Mouse (Mus musculus): Measurements from ENCODE around the gene Dpm2.

Dpm2 gene

DNA sequence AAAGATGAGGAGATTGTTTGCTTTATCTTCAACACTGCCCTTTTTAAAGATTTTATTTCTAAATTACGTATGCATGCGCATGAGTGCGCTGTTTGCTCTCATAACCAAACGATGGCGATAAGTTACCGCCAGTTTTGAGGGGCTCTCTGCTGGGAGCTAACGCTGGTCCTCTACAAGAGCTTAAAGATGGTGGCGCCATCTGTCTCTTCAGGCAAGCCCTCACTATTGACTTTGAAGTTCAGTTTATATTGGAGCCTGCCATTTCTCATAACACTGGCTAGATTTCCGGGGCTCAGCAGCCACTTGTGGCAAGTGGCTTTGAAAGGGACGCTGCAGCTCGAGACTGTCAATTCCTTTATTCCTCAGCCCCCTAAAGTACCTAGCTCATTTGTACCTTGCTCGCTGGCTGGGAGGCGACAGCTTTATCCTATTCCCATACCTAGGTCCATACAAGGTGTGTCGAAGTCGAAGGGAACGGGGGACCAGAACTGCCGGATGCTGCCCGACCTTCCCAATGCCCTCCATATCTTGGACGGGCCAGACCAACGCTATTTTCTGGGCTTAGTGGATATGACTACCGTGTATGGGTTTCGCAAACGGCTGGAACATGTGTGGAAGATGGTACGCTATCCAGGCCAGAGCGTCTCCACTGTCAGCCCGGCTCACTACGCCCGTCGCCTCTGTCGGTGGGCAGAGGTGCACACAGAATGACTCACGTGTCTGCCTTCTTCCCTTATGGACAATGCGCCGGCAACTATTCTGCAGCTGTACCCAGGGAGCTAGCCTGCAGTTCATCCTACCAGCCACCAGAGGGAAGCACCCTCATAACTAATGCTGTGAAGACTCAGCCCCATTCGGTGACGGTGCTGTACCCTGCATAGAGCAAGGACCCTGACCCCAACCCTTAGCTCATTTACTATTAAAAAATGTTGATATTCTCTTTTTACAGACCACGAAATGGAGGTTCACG, 12.5 kb downstream of the Dpm2 start:
- peak; percentile 91 for DNase-seq (ENCODE audit: low read depth, low spot score)

DNA sequence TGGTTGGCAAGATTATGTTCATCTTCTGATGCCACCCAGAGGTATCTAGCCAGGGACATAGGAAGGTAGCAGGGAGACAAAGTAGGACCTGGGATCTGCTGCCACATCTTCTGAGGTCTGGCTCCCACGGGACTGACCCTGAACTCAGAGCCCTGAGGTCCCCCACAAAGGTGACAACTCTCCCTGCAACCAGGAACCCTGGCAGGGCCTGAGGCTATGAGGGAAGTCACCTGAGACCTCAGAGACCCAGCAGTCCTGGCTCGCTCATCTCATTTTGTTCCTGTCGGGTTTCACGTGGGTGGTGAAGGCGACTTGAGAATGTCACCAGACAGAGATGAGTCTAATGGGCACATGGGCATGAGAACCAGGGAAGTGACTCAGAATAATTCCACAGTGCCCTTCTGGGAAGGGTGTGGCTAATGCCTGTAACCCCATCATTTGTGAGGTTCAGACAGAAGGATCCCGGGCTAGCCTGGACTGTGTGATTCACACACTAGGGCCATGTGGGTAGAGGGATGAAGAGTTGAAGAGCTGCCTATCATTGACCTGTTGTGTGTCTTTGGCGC, 14.6 kb downstream of the Dpm2 start:
- DNase-seq (ENCODE audit: low read depth, low spot score) = no peak

DNA sequence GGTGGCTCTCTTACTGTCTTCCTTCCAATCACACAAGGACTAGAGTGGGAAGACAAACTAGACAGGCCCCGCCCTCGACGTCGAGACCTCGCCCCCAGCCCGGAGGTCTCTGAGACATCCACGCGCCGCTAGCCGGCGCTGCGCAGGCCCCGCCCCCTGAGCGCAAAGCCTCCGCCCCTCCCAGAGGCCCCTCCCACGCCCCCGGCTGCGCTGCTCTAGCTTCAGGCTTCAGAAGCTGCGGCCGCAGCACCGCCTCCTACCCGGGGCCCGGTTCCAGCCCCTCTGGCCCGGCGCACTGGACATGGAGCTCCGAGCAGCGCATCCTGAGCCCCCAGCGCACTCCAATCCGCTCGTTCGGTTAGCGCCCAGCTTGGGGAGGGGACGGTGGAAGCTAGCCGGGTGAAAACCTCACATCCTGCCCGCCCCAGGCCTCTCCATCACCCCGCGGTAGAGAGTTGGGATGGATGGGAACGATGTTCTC, 16.3 kb downstream of the Dpm2 start, which contains the start of gene St6galnac4:
Gene St6galnac4 (plus strand): TSS at position 225 of the 481 bp plus-strand sequence.
- peak; percentile 96 for DNase-seq (ENCODE audit: low read depth, low spot score)

DNA sequence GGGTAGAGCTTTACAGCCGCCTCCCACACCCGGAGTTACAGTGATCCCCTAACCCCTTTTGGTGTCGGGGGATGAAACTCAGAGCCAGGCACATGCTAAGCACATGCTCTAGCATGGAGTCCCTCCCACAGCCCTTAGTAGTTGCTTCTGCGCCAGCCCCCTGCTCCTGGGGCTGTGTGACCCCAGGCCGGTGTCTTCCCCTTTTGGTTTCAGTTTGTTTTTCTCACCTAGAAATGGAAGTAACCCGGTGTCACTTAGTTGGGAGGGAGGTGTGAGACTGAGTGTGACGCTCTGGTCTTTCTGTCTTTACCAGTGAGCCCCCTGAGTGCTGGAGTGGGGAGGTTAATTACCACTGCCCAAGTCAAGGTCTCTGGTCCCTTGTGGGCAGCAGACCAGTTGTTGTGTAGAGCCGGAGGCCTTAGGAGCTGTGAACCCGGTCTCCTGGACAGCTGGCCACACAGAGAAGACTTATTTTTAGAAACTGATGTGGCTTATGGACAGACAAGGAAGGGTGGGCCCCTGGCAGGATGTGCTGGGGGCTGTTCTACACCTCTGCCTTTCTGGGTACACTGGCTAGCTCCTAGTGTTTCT, 17.2 kb downstream of the Dpm2 start:
- no peak for DNase-seq (ENCODE audit: low read depth, low spot score)

DNA sequence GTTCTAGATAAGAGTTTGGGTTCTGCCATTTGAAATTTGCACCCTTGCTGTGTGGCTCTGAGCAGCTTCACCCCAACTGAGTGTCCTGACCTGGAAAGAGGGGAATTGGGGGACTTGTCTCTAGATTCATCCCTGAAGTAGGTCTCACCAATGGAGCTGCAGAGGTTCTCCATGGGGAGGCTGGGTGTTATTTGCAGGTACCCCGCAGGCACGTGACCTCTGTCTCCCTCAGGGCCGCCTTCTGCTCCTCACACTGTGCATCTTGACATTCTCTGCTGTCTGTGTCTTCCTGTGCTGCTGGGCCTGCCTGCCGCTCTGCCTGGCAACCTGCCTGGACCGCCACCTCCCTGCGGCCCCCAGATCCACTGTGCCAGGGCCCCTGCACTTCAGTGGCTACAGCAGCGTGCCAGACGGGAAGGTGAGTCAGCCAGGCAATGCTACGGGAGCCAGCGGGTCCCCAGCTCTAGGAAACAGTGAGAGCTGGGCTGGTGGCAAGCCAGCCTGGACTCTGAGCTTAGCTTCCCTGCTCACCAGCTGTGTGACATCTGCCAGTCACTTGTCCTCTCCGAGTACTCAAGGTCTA, 18.6 kb downstream of the Dpm2 start:
- DNase-seq (ENCODE audit: low read depth, low spot score) = no peak

DNA sequence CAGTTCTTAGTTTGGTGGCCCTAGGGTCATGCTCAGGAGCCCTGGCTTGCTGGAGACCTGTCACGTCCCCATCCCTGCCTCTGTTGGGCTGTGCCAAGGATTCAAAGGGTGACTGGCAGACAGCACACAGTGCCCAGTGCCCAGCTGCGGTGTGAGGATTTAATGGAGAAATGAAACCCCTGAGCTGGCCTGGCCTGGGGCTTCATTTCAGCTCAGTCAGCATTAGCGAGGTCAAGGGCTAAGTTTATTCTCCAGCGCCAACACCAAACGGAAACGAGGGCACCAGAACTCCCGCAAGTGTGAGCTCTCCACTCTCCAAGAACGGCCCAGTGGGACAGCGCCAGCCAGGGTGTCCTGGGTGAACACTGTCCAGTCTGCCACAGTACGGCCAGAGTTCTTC, 19.6 kb downstream of the Dpm2 start:
- DNase-seq (ENCODE audit: low read depth, low spot score) = no peak

DNA sequence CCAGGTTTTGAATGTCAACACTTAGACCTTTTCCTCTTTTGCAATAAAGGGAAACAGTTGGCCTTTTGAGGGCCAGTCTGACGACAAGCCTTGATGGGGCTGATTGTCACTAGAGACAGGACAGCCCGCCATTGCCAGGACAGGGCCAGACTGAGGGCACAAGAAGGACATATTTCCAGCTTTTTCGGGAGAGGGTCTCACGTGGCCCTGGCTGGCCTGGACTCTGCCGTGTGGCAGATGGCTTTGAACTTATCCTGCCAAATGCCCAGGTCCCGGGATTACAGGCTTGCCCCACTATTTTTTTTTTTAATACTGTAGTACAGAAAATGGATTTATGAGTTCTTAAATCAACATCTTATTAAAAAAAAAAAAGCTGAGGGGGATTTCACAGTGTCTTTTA, 20.6 kb downstream of the Dpm2 start:
- no peak for DNase-seq (ENCODE audit: low read depth, low spot score)

DNA sequence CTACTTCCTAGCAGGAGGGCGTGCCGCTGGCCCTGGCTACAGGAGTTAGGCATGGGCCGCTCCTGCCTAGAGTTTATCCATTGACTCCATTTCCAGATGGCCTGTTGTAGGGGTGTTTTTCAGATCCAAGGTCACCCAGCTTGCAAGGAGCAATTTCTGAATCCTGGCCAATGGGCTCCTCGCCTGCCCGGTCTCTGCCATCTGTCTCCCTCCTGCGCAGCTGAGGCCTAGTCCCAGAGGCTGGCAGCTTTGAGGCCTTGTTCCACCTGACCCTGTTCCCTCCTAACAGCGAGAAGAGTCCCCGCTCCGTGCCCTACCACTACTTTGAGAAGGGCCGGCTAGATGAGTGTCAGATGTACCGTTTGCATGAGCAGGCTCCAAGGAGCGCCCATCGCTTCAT, 26.1 kb downstream of the Dpm2 start:
- DNase-seq (ENCODE audit: low read depth, low spot score) = no peak

DNA sequence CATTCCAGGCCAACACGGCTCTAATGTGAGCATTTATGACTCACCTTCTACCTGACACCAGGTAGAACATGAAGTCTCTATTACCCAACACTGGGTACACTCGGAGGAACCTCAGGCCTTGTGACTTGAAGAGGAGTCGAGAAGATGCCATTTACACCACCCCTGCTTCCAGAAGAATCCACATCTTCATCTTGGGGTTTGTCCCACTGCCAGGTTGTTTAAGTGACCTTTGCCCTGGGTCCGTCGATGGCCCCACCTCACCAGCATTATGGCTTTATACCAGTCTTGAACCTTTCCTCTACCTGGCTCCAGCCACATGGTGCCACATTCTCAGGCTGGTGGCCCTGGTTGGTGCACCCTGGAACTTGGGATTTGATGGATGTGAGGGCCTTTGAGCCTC, 26.6 kb downstream of the Dpm2 start:
- no peak for DNase-seq (ENCODE audit: low read depth, low spot score)

DNA sequence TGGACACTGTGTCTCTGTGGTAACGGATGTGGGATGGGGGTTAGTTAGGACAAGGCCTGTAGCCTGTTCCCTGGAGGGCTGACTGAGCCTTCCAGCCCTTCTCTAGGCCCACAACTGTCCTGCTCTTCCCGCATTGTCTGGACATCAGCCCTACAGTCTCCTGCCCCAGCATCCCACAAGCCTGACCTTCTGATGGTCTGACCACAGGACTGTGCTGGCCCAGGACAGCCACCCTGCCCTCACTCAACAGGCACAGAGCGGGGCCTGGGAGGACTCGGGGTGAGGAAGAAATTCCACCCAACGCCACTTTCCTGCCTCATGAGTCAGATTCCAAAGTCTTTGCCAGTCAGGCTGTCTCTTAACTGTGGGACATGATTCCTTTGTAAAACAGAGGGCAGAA, 27.0 kb downstream of the Dpm2 start:
- no peak for DNase-seq (ENCODE audit: low read depth, low spot score)

DNA sequence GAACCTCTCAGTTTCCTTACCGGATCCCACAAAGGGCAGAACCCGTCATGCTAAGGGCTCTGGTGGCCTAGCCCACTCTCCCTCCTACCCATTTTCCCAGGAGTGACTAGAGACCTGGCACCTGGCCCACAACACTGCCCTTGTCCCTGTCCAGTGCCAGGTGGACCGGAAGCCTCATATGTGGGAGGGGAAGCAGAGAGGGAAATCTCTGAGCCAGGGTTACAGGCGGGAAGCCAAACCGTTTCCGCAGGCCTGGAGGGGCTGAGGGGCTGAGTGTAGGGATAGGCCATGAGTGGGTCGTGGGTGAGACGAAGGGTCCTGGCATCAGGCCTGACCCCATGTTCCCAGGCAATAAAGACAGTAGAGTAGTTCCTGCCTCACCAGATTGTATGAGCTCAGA, 27.8 kb downstream of the Dpm2 start:
- no peak for DNase-seq (ENCODE audit: low read depth, low spot score)

DNA sequence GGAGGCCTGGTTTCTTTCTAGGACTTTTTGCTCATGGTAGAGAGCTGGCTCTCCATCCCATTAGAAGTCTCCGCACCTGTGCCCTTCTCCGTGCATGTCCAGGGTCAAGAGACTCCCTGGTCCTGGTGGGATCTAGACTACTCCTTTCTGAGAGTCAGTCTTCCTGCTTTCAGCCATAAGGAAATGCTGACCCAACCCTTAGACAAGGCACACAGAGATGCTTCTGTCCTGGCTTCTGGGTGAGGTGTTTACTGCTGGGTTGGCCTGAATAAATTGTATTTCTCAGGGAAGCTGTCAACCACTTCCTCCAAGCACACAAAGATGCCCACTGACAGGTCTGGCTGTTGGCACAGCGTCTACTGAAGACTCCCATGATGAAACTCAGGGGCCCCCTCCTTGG, 28.8 kb downstream of the Dpm2 start, which contains the start of gene St6galnac6:
Gene St6galnac6 (plus strand): TSS at position 301 of the 400 bp plus-strand sequence.
- no peak for DNase-seq (ENCODE audit: low read depth, low spot score)

DNA sequence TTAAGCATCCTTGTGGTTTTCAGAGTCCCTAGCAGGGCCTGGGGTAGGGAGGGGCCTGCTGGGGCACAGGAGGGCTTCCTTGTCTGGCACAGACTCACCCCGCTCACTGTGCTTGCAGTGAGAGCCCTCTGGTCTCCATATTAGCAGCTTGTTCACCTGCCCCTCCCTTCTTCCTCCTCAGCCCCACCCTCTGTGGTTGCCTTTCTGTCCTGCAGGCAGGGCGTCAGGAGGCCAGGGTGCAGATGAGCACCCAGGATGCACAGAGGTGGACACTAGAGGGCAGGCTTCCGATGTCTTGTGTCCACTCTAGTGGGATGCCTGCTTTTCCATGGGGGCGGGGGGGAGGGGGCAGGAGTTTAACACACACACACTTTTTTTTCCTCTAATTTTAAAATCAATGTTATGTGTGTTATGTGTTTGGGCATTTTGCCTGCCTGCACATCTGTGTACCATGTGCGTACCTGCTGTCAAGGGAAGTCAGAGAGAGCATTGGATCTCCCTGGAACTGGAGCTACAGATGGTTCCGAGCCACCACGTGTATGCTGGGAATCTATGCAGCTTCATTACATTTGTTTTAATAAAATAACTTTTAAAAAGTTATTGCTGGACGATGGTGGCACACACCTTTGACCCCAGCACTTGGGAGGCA, 30.9 kb downstream of the Dpm2 start:
- peak; percentile 74 for DNase-seq (ENCODE audit: low read depth, low spot score)

DNA sequence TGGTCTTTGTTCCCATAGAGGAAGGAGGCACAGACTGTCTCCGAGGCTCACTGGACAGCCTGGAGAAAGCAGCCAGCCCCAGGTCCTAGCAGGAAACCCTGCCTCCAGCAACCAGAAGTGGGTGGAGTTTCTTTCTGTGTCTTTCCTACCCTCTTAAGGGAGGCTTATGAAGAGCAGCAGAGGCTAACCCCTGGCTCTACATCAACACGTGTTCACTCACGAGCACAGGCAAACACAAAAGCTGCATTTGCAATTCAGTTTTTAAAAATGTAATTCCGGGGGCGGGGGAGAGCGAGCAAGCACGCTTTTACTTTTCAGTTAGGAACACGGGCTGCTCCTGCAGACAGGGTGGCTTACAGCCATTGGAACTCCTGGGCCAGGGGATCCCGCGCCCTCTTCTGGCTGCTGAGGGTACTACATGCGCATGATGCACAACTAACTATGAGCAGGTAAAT, 32.0 kb downstream of the Dpm2 start:
- DNase-seq (ENCODE audit: low read depth, low spot score) = peak; percentile 90

DNA sequence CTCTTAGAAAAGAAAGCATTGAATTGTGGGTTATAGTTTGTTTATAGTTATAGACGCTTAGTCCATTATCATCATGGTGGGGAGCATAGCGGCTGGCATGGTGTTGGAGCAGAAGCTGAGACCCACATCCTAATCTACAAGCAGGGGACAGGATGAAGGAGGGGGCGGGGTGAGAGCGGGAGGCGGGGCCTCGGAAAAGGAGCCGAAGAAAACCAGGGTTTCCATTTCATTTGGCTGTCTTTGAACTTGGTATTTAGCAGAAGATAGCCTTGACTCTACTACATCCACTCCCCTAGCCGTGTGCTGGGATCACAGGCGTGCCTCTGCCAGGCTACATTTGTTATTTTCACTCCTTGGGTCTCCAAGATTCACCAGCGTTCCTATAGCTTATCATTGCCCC, 34.0 kb downstream of the Dpm2 start:
- DNase-seq (ENCODE audit: low read depth, low spot score) = no peak

DNA sequence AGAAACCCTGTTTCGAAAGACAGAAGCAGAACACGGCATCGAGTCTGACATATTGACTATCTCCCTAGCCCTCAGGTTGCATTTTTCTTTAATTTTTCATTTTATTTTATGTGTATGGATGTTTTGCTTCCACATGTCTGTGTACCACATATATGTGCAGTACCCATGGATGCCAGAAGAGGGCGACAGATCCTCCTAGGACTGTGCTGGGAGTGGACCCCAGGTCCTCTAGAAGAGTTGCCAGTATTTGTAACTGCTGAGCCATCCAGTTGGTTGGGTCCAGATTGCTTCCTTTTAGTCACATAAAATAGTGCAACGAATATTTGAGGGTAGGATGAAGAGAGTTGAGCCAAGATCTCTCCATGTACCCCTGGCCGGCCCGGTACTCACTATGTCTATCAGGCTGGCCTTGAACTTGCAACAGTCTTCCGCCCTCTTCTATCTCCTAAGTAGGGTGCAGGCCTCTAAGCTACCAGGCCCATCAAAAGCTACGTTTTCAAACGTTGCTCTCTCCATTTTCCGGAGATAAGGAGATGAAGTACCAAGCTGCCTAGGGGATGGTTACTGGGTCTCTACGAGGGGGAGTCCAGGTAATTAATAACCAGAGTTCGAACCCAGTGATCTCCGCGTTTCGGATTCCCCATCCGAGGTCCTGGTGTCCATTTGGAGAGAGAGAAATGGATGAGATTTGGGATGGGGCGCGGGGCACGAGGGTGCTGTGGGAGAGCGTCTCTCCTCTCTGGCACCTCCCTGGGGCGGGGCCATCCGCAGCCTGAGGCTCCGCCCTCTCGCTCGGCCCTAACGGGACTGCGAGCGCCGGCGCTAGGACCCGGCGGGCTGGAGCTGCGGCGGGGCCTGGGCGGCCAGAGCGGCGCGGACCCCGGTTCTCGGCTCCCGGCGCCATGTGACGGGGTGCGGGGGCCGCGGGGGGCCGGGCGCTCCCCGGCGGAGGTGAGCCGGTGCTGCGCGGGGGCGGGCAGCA, 35.8 kb downstream of the Dpm2 start:
- peak; percentile 83 for DNase-seq (ENCODE audit: low read depth, low spot score)

DNA sequence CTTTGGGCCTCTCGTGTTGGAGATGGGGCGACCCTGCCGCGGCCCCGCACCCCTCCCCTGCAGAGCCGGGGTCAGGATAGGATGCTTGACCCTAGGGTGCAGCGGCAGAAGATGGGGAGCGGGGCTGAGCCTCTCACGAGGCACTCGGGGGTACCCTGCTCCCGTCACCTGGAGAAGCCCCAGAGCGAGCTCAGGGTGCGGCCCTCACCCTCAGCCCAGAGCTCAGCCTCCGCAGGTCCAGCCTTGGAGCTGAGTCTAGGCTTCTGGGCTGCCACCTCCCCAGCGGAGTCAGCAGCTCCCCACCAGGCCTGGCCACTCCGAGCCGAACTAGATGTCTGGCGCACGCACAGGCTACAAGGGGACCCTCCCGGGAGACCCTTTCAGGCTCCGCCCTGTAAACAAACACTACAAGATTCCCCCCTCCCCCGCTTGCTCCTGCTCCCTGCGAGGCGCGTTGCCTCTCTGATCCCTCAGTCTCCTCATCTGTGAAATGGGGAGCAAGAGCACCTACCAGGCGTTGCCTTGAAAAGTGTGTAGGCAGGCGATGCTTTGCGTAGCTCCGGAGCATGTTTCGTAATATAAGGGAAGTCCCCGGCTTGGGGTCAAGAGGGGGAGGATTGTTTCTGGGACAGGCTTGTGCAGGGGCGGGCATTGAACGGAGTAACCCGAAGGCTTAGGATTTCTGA, 36.7 kb downstream of the Dpm2 start:
- peak; percentile 59 for DNase-seq (ENCODE audit: low read depth, low spot score)

DNA sequence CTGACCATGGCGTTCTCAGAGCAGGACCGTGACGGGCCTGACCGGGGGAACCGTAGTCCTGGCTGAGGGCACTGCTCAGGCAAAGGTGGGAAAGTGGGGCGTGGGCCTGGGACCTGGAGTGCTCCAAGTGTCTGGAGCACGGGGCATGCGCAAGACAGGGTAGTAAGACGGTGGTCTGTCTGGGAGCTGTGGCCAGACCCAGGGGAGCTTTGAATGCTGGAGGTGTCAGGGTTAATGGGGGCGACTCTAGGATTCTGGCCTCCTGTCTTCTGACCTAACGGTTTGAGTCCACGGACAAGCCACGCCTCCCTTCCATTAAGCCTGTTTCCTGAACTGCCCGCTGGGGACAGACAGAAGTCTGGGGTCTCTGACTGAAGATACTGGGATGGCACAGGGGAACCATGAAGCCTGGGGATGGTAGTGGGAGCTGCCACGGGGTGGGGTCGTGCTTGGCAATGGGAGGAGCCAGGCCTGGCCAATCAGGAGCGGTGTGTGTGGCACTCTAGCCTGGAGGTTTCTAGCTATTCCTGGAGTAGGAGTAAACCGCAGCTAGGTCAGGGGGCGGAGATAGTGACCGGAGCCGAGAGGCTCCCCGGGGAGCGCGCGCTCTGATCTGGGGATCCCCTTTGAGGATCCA, 37.6 kb downstream of the Dpm2 start:
- DNase-seq (ENCODE audit: low read depth, low spot score) = peak; percentile 79

DNA sequence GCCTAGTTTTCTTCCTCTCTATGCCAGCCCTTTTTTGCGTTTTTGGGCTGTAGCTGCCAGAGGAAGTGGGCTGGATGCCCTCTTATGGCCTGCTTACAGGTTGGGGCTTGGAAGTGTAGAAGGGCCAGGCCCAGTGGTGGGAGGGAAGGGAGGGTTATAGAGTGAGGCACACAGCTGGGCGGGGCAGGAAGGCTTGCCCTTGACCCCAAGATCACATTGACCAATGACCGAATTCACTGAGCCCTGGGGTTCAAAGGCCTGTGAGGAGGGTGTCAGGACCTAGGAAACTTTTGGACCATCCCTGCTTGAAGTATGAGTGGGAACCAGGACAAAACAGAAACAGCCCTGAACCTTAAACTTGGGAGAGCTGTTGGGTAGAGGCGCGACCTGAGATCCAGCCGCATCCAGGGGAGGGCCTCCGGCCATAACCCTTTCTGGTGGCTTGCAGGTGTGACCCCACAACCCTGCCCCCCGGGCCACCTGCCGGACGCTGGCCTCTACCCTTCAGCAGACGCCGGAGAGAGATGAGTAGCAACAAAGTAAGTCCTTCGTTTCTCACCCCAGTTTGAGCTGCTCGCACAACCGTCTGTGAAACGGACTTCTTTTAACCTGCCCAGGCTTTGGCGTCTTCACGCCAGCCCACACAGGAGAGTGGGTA, 38.2 kb downstream of the Dpm2 start:
- DNase-seq (ENCODE audit: low read depth, low spot score) = peak; percentile 60
